Mouse (Mus musculus): ENCODE results near the gene Klk1.
"Not testable (repeated sequence)": the region's sequence is repeated elsewhere in the genome, so short reads cannot be mapped to it uniquely, and the experiment has no call there.

The Klk1 gene

GRCm38 (mm10) chr7:44225076-44225475 is at the start of gene Klk1:
Klk1 (plus strand) TSS chr7:44225360.
- in situ Hi-C loops (cut with MboI, MseI) = no loop called here

DNA sequence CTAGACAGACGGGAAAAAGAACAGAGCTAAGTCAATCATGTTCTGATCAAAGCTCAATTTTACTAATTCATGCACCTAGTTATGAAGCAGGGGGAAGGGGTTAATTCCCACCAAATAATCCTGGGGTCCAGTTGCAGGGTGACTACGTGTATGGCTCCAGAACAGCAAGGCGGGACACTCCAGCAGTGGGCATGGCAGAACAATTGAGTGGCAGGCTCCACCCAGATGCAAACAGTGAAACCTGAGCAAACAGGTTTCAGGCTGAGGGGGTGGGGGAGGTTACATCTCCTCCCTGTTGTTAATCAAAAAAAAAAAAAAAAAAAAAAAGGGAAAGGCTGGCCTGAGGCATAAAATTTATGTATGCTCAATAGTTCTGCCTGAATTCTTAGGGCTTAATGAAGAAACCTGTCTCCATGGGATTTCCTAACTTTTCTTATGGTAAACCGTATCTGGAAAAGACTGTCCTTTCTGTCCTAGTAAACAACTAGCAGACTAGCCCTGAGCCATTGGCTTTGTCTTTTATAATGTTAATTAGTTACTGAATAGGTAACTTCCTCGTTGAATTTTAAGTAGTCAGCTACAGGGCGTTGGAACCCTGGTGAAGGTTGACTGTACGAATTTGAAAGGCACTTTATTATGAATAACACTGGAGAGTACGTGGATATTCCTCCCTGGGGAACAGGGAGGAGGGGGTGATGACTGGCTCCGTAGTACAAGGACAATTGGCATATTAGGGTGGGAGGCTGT is 45.7 kb upstream of the Klk1 start:
- in situ Hi-C loops (cut with MboI, MseI) = loop anchor here (5.0 kb wide), 1 partner anchor 67 kb away; the partner anchor contains the start of gene Klk1b22

GRCm38 (mm10) chr7:44186516-44186915 is 38.6 kb upstream of the Klk1 start:
- in situ Hi-C loops (cut with MboI, MseI) = not testable (repeated sequence)

DNA sequence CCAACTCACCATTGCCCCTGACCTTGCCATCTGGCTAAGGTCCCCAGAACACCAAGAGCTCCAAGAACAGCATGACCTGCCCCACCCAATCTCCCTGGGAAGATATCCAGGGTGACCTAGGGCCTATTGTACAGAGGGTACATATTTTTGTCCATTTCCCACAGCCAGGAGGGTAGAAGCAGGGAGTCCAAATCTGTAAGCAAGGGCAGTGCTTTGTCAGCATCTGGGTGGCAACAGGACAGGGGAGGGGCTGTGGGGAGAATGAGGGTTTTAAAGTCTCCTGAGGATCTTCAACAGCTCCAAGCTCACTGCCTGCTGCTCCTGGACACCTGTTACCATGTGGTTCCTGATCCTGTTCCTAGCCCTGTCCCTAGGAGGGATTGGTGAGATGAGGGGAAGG is 37.2 kb upstream of the Klk1 start, which contains the start of gene Klk1b24:
Gene Klk1b24 (plus strand): TSS at position 301 of the 400 bp plus-strand sequence.
- in situ Hi-C loops (cut with MboI, MseI) = not testable (repeated sequence)

GRCm38 (mm10) chr7:44193466-44193865 is 31.7 kb upstream of the Klk1 start:
- in situ Hi-C loops (cut with MboI, MseI) = not testable (repeated sequence)

- in situ Hi-C loops (cut with MboI, MseI) = no loop called here
Measured at GRCm38 (mm10) chr7:44197891-44198290, 27.3 kb upstream of the Klk1 start, which contains the start of gene Klk1b3. Klk1b3 (plus strand) TSS chr7:44198191.

DNA sequence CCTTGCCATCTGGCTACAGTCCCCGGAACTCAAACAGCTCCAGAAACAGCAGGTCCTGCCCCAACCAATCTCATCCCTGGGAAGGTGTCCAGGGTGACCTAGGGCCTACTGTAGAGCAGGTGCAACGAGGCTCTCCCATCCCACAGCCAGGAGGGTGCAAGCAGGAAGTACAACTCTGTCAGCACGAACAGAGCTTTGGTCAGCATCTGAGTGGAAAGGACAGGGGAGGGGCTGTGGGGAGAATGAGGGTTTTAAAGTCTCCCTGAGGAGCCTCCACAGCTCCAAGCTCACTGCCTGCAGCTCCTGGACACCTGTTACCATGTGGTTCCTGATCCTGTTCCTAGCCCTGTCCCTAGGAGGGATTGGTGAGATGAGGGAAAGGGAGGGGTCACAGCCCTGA is 18.0 kb upstream of the Klk1 start, which contains the start of gene Klk1b4:
Gene Klk1b4 (plus strand): TSS at position 301 of the 400 bp plus-strand sequence.
- in situ Hi-C loops (cut with MboI, MseI) = not testable (repeated sequence)

DNA sequence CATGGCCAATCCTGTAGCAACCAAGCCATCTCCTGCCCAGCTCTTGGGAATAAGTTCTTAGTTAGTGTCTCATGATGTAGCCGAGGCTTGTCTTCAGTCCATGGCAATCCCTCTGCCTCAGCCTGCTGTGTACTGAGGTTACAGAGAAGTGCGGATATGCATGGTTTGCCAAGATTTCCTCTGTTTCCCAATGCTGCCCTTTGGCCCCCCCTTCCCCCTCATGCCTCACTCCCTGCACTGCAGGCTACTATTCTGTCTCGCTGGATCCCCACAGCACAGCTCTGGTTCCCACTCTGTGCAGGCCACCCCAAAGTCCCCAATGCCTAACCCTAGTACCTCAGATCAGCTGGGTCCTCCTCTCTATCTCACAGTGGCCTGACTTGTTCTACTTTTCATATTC is 16.9 kb upstream of the Klk1 start:
- in situ Hi-C loops (cut with MboI, MseI) = no loop called here

DNA sequence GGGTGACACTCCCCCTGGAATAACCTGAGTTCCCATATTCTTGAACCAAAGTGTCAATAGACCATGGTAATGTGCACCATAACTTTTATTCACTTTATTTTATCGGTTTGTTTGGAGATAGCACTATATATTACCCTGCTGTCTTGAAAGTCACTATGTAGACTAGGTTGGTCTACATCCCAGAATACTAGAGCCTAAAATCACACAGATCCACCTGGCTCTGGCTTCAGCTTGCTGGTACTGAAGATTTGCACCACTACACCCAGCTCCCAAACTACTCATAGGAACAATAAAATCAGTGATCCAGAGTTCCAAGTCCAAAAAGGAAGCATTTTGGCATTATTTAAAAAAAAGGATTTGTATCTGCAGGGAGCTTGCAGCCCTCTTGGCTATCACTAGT is 9.5 kb upstream of the Klk1 start, which contains the start of gene Klk1b5:
Gene Klk1b5 (plus strand): TSS at position 301 of the 400 bp plus-strand sequence.
- in situ Hi-C loops (cut with MboI, MseI) = no loop called here

DNA sequence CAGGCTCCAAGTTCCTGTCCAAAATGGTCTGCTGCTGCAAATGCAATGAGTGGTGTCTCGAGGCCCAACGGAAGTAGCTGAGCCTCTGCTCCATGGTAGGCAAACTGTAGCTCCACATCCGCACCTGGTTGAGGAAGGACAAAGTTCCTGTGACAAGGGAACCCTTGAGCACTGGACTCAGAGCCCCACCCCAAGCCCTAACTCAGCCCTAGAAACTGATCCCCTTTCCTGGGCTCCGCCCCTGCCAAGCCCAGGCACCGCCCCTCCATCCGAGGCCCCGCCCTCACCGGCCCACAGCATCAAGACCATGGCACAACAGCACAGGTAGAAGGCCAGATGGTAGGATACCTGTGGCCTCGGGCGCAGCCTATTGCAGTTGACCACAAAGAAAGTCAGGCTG is 3.6 kb upstream of the Klk1 start:
- in situ Hi-C loops (cut with MboI, MseI) = not testable (repeated sequence)

DNA sequence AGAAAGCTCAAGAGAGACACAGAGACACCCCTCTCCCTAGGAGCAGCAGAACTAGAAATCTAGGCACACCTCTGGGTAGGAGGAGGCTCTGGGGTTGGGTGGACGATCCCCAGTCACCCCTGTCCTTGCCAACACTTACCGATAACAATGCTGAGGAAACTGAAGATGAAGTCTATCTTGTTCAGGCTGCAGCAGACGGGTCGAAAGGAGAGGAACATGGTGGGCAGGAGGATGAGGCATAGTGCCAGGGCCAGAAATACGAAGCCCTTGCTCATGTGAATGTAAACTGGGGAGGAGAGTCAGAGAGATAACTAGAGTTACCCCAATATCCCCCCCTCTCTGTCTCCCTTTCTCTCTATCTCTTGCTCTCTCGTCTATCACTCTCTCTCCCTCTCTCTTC is 2.8 kb upstream of the Klk1 start:
- in situ Hi-C loops (cut with MboI, MseI) = not testable (repeated sequence)

DNA sequence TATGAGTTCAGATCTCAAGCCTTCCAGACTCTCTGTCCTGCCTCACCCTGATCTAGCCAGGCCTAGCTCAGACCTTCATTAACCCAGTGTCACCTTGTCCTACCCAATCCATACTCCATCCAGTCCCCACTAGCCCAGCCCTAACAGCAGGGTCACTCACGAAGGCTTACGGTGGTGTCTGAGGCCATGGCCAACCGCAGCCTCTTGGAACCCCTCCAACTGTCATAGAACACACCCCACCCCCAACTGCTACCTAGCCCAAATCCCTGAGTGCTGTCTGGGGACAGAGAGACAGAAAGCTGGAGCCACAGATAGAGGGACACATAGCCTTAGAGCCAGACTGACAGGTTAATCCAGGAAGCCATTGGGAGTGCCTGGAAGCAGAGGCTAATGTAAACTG is 10.7 kb downstream of the Klk1 start, which contains the start of gene Gm36864:
Gene Gm36864 (plus strand): TSS at position 269 of the 400 bp plus-strand sequence.
- in situ Hi-C loops (cut with MboI, MseI) = no loop called here

GRCm38 (mm10) chr7:44239913-44240312 is 14.8 kb downstream of the Klk1 start:
- in situ Hi-C loops (cut with MboI, MseI) = no loop called here

DNA sequence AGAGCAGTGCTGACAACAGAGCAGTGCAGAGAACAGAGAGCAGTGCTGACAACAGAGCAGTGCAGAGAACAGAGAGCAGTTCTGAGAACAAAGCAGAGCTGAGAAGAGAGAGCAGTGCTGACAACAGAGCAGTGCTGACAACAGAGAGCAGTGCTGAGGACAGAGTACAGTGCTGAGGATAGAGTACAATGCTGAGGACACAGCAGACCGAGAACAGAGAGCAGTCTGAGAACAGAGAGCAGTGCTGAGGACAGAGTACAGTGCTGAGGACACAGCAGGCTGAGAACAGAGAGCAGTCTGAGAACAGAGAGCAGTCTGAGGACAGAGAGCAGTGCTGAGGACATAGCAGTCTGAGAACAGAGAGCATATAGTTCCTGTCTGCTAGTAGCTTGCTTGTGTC is 15.6 kb downstream of the Klk1 start:
- in situ Hi-C loops (cut with MboI, MseI) = no loop called here

GRCm38 (mm10) chr7:44241163-44241562 is 16.0 kb downstream of the Klk1 start:
- in situ Hi-C loops (cut with MboI, MseI) = no loop called here

GRCm38 (mm10) chr7:44244080-44244479 is 18.9 kb downstream of the Klk1 start:
- in situ Hi-C loops (cut with MboI, MseI) = no loop called here

DNA sequence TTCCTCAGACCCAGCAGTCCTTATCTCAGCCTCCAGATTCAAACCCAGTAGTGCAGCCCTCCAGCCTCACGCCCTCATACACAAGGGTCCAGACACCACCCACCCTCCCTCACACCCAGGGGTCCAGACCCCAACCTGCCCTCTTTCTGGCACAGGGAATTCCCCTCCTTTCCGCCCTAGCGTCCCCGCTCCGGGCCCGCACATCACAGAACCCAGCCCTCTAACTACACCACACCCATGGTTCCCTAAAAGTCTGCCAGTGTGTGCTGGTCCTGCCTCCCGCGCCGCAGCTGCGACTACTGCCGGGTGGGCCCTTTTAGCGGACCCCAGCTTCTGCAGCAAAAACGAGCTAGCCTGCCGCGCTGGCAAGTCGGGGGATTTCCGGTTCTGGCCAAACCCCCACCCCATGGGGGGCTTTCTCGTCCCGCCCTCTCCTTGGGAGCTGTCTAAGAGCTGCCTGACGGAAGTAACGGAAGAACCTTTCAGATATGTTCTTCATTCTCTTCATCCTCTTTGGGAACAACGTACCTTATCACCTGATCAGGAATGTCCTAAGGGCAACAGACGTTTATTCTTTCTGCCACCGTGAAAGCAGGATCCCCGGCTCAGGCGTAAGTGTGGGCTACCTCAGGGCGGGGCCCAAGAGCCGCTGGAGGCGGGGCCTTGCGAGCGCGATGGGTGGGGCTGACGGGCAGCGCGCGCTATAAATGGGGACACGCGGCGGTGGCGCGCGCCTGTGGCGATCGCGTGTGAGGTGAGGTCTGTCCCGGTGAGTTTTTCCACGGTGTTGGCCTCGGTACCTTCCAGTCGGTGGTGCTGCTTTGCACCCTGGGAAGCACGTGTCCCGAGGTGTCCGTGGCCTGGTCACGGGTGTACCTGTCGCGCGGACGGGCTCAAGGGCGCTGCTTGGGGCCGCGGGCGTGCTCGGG is 21.2 kb downstream of the Klk1 start, which contains the start of the genes 1700028J19Rik and 2410002F23Rik:
Gene 1700028J19Rik (minus strand): TSS at position 641 of the 929 bp plus-strand sequence.
Gene 2410002F23Rik (plus strand): TSS at position 668 of the 929 bp plus-strand sequence.
- in situ Hi-C loops (cut with MboI, MseI) = no loop called here

DNA sequence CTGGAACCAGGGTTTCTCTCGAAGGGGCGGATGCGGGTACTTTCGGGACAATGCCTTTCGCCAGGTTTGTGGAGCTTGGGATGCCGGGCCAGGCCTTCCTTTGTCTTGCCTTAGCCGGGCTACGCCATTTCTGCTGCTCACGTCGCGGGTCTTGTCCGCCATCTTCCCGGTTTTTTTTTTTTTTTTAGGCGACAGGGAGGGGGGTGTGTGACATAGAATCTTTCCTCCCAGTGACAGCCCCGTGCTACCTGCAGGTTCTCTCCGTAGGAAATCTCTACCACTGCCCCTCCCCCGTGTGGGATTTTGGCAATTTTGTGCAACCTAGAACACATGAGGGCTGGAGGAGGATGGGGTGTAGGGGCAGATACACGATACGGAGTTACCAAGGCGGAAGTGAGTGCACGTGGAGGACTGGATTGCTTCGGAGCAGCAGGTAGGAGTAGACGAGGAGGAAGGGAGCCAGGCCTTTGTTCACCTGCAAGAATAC is 21.9 kb downstream of the Klk1 start:
- in situ Hi-C loops (cut with MboI, MseI) = no loop called here

- in situ Hi-C loops (cut with MboI, MseI) = no loop called here
Measured at GRCm38 (mm10) chr7:44247971-44248370, 22.8 kb downstream of the Klk1 start.

DNA sequence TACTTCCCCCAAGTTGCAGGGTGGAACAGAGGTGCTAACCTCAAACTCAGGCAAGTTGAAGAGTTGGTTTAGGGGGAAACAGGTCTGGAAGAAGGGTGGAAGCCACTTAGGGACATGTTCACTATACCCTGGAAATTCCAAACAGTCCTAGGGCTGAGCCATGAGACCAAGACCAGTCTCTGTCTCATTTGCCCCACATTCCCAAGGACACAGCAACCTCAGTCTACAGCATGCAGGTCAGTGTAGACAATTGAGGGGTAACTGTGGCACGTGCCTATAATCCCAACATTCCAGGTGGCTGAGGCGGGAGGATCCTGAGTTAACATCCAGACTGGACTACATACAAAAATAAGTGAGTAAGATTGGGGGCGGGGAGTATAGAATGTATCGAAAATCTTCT is 24.1 kb downstream of the Klk1 start:
- in situ Hi-C loops (cut with MboI, MseI) = no loop called here

DNA sequence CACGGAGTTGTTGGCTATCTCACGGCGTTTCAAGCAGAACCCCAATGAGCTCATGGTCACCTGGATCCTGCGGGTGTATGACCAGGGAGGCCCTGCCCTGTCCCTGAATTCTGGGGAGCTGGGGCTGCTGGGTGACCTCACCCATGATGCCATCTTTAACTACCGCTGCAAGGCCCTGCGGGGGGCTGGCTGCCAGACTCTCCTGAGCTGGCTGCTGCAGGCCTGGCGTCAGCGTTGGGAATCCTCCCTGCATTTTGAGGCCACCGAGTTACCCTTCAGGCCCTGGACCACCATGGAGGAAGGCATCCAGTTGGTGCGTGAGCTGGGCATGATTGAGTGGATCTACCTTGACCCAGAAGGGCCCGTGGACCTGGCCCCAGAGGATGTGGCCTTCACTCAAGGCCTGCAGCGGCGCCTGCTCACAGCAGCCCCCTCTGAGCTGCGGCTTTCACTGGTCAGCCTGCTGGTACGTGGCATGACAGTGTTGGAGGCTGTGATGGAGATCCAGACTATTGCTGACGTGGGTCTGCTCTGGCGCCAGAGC is 25.6 kb downstream of the Klk1 start:
- in situ Hi-C loops (cut with MboI, MseI) = not testable (repeated sequence)
